34 mouse cellular contexts compared by ENCODE assay signal in genomic region chr3:4836888-4837287, GRCm38 (mm10).
"Had no signal": no experiment of that assay in that cellular context is flagged by ENCODE, and none has a peak within 500 bp of the region (broad histone marks: within the 10 kb centered on the region; RNA-seq: fewer than 3 reads in every experiment).

No protein-coding gene starts in this region.

- H3K9me3 ChIP-seq: heart, embryonic 10.5 days; heart, embryonic 12.5 days; heart, embryonic 13.5 days; heart, embryonic 15.5 days; hindbrain, embryonic 10.5 days; hindbrain, embryonic 12.5 days; hindbrain, embryonic 13.5 days; hindbrain, embryonic 15.5 days; intestine, embryonic 15.5 days had no signal

- H3K27ac ChIP-seq: heart, embryonic 10.5 days; heart, embryonic 13.5 days; heart, embryonic 15.5 days; hindbrain, embryonic 10.5 days; hindbrain, embryonic 12.5 days; hindbrain, embryonic 13.5 days; hindbrain, embryonic 14.5 days; hindbrain, embryonic 15.5 days; hindbrain, postnatal 0 days; intestine, embryonic 15.5 days; layer of hippocampus, adult 2 months; left cerebral cortex, adult 2 months had no signal

- H3K9ac ChIP-seq: heart, embryonic 12.5 days; heart, embryonic 13.5 days; heart, embryonic 15.5 days; hindbrain, embryonic 12.5 days; hindbrain, embryonic 13.5 days; hindbrain, embryonic 14.5 days; hindbrain, embryonic 15.5 days; intestine, embryonic 15.5 days had no signal

- ATAC-seq: hindbrain, embryonic 16.5 days; hindbrain, postnatal 0 days; inflammation-experienced regulatory T-cells, adult 6 months; intestine, embryonic 15.5 days; intestine, embryonic 16.5 days; intestine, postnatal 0 days had no signal

- H3K4me3 ChIP-seq: heart, embryonic 10.5 days; heart, embryonic 12.5 days; heart, embryonic 13.5 days; heart, embryonic 15.5 days; hindbrain, embryonic 10.5 days; hindbrain, embryonic 12.5 days; hindbrain, embryonic 13.5 days; hindbrain, embryonic 15.5 days; intestine, embryonic 15.5 days; layer of hippocampus, adult 2 months; left cerebral cortex, adult 2 months had no signal

- H3K4me1 ChIP-seq: heart, embryonic 10.5 days; heart, embryonic 12.5 days; heart, embryonic 13.5 days; heart, embryonic 15.5 days; hindbrain, embryonic 10.5 days; hindbrain, embryonic 12.5 days; hindbrain, embryonic 13.5 days; hindbrain, embryonic 15.5 days; intestine, embryonic 15.5 days had no signal

- H3K27me3 ChIP-seq: heart, embryonic 12.5 days; heart, embryonic 13.5 days; heart, embryonic 15.5 days; hindbrain, embryonic 12.5 days; hindbrain, embryonic 13.5 days; hindbrain, embryonic 15.5 days; intestine, embryonic 15.5 days had no signal

- DNase-seq: heart, postnatal 10 days; heart, postnatal 14 days; heart, postnatal 36 days; heart, postnatal 4 days; kidney, adult 11 months; kidney, adult 18-20 months; kidney, adult 2 months; kidney, adult 8-10 months; kidney, adult 9 months; kidney, postnatal 10 days; kidney, postnatal 14 days; kidney, postnatal 25 days; kidney, postnatal 36 days; kidney, postnatal 4 days; layer of hippocampus, adult 9-11 months; layer of hippocampus, postnatal 36 days had no signal

- H3K4me2 ChIP-seq: heart, embryonic 11.5 days; heart, embryonic 12.5 days; heart, embryonic 13.5 days; heart, embryonic 15.5 days; hindbrain, embryonic 12.5 days; hindbrain, embryonic 13.5 days; hindbrain, embryonic 14.5 days; hindbrain, embryonic 15.5 days; intestine, embryonic 15.5 days had no signal

- H3K36me3 ChIP-seq: heart, embryonic 10.5 days; heart, embryonic 12.5 days; heart, embryonic 13.5 days; heart, embryonic 15.5 days; hindbrain, embryonic 10.5 days; hindbrain, embryonic 12.5 days; hindbrain, embryonic 13.5 days; hindbrain, embryonic 15.5 days; intestine, embryonic 15.5 days had no signal
